Mouse (Mus musculus): ENCODE data around the gene Il17rc. TPM values are rescaled to one million over a fixed set of nuclear protein-coding genes. Genes with fewer than 3 reads are reported as not detected.

Il17rc gene
- total RNA-seq (2023), result 0.35 TPM

DNA sequence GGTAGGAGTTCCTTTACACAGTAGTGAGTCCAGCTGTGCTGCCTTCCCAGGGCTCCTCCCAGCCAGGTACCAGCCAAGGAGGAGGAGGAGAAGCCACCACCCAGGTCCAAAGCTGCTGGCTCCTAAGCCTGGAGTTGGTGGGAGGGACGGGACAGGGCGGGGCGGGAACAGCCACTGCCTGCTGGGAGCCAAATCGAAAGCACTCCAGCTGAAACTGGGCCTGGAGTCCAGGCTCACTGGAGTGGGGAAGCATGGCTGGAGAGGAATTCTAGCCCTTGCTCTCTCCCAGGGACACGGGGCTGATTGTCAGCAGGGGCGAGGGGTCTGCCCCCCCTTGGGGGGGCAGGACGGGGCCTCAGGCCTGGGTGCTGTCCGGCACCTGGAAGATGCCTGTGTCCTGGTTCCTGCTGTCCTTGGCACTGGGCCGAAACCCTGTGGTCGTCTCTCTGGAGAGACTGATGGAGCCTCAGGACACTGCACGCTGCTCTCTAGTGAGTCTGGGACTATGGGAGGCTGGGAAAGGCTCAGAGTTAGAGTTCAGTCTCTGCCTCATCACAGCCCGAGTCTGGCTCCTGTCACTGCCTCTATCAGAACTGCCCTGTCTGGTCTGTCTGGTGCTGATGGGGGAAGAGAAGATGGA is at the start of gene Il17rc:
Il17rc (plus strand) TSS at position 131 of the 640 bp plus-strand sequence.

DNA sequence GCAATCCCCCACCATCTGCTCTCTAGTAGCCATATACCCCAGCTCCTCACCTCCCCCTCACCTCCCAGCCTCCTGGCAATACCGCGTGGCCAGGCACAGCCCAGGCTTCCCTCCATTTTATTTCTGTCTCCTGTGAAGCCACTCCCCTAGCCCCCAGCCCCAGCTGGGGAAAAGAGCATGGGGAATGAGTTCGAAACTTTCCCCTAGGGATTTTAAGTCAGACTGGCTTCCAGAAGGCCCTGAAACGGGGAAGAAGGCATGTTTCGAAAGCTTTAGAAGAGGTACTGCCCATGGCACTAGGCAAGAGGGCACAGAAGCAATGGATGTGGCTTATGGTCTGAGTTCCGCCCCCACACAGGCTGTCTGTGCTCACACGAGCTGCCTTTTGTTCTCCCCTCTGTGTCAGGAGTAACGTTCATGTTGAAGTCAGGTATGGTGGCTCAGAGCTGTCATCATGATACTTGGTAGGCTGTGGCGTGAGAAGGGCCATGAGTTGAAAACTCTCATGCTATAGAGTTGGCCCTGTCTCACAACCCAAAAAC is 35.5 kb upstream of the Il17rc start, which contains the start of gene Cidec:
Cidec (minus strand) TSS at position 97 of the 542 bp plus-strand sequence.

DNA sequence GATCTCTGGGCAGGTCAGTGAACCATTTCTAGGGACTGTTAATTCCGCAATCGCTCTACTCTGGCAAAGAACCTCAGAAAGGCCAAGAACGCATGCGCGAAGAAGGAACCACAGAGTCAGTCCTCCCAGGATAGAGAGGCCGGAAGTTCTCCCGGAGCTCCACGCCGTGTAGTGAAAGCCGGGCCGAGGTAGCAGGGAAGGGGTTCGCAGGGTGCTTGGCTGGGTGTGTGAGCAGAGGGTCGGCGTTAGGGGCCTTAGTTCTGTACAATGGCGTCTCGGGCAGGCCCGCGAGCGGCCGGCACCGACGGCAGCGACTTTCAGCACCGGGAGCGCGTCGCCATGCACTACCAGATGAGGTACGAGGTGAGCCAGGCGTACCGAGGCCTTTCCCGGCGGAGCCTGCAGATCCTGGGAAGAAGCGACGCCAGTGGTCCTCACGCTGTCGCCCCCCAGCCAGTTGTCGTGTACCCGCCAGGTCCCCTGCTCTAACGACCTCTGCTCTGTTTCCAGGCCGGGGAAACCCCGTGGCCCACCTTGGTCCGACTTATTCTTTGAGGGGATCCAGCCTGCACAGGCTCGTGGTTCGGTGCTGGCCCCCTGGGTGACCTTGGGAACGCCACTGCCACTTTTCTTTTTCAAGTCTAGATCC is 28.7 kb upstream of the Il17rc start, which contains the start of gene Jagn1:
Jagn1 (plus strand) TSS at position 128 of the 649 bp plus-strand sequence.

DNA sequence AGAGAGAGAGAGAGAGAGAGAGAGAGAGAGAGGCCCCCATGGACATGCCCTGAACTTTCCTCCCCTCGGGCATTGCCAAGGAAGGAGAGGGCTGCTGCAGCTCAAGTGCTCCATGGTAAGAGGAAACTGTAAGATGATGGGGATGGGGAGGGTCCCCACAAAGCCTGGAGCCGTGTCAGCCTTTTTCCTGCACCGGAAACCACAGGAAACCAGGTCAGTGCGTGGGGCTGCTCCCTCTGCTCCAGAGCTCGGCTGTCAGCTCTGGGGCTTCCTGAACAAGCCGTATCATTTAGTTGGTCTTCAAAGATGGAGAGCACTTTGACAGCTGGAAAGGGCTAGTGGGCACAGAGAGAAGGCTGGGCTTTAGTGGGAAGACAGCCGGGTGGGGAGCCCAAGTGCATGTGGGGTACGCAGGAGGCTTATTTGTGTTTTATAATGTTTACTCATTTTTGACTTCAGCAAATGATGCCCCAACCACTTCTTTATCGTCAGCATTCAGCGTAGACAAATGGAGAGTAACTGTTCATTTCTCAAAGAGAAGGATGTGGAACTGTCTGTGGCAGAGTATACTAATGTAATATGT is 13.2 kb upstream of the Il17rc start, which contains the start of gene Il17re:
Il17re (plus strand) TSS at position 533 of the 583 bp plus-strand sequence.

DNA sequence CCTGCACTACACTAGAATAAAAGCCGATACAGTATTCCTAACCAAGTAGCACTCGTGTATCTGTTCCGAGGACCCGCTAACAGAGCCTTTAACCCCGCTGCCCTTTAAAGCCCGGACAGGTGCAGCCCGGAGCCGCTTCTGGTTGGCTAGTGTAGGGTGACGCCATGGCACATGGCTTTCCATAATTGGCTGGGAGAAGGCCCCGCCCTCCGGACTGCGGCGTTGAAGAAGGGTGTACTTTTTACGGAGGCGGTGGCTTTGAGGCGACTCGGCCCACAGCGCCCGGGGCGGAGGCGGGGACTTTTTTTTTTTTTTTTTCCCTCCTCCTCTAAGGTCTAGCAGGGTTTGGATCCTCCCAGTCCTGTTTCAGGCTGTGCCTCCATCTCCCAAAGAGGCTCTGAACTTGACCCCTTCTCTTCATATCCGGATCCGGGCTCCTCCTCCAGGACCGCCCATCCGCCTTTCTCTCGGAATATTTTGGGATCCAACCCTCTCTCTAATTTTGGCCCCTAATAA is 11.9 kb downstream of the Il17rc start, which contains the start of gene Creld1:
Creld1 (plus strand) TSS at position 198 of the 516 bp plus-strand sequence.

DNA sequence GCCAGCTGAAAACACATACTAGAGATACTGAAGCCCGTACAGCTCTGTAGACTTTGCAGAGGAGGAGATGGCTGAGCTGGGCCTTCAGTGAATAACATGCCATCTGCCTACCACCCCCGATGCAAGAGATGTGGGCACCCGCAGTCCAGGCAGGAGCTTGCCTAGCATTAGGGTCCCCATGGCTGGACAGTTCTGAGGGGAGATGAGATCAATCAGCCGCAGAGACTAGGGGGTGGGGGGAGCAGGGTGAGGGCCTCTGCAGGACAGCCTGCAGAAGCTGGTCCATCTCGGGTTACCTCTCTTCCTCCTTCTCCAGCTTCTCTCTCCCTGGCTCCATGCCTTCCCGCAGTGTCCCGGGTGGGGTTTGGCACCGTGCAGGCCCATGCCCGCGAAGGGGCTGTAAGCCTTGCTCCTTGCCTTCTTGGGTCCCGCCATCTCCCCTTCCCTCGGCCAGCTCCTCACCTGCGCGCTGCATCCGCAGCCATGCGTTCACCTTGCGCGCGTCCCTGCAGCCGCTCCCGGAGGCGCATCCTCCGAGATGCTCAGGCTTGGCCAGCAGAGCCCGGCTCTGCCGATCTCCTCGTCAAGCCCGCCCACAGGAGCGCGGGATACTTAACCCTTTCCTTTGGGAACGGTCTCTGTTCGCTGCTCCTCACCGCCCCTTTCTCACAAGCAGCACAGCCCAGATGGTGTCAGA is 30.3 kb downstream of the Il17rc start, which contains the start of gene Prrt3:
Prrt3 (minus strand) TSS at position 544 of the 697 bp plus-strand sequence.

DNA sequence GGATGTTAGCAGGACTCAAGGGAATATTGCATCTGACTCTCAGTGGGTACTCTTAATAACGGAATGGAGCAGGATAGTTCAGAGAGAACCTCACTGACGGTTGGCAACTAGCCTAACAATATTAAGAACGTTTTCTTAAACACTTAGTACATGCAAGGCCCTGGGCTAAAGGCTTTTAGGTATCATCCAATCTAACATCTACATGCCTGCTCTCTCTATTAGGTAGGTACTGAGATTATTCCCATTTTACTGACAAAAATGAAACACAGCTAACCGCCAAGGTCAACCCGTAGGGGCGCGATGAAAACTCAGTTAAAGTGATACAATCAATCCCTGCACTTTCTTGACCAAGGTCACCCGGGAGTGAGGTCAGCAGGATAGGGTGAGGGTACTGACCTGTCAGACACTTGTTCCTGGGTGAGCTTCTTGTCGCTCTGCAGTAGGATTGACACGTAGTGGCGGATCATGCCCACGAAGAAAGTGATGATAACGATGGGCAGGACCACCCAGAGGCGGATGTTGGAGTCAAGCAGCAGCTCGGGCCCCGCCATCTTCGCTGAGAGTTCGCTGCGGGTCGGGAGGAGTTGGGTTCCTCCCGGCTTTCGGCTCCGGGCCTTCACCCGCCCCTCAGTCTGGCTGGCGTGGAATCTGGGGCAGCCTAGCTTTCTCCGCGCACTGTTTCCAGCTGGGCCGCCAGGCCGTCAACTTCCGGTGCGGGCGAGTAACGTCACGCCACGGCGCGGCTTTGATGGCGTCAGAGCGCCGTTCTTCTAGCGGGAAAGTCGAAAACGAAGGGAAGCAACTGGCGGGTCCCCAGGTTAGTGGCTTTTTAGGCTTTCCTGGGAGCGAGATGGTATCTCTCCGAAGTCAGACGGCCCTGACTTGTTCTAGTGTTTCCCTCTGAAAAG is 60.0 kb downstream of the Il17rc start, which contains the start of the genes Emc3 and Fancd2:
Emc3 (minus strand) TSS at position 721 of the 908 bp plus-strand sequence.
Fancd2 (plus strand) TSS at position 751 of the 908 bp plus-strand sequence.

Other genes with a start within 250 kb of the Il17rc start
- gene Mtmr14, start 233.6 kb upstream of the Il17rc start, total RNA-seq (2023), result 34.8 TPM
- 2.9 TPM for gene Cpne9, start 189.1 kb upstream of the Il17rc start, total RNA-seq (2023)
- 75.3 TPM for gene Brpf1, start 164.3 kb upstream of the Il17rc start, total RNA-seq (2023)
- gene Ogg1, start 144.5 kb upstream of the Il17rc start, total RNA-seq (2023), result 9.0 TPM
- gene Camk1, start 127.4 kb upstream of the Il17rc start, total RNA-seq (2023), result 0.47 TPM
- 29.1 TPM for gene Tada3, start 93.5 kb upstream of the Il17rc start, total RNA-seq (2023)
- gene Arpc4, start 93.3 kb upstream of the Il17rc start, total RNA-seq (2023), result 232 TPM
- 58.3 TPM for gene Ttll3, start 82.2 kb upstream of the Il17rc start, total RNA-seq (2023)
- 10.6 TPM for gene Rpusd3, start 52.1 kb upstream of the Il17rc start, total RNA-seq (2023)
- gene Cidec, start 35.7 kb upstream of the Il17rc start, total RNA-seq (2023), result not detected
- 18.3 TPM for gene Jagn1, start 28.9 kb upstream of the Il17rc start, total RNA-seq (2023)
- gene Il17re, start 12.9 kb upstream of the Il17rc start, total RNA-seq (2023), result 0.71 TPM
- 10.8 TPM for gene Creld1, start 11.9 kb downstream of the Il17rc start, total RNA-seq (2023)
- gene Prrt3, start 30.5 kb downstream of the Il17rc start, total RNA-seq (2023), result 0.35 TPM
- 65.7 TPM for gene Emc3, start 60.2 kb downstream of the Il17rc start, total RNA-seq (2023)
- 0.80 TPM for gene Fancd2, start 60.3 kb downstream of the Il17rc start, total RNA-seq (2023)
- not detected for gene Fancd2os, start 129.3 kb downstream of the Il17rc start, total RNA-seq (2023)
- 91.9 TPM for gene Brk1, start 133.3 kb downstream of the Il17rc start, total RNA-seq (2023)
- 19.3 TPM for gene Vhl, start 152.5 kb downstream of the Il17rc start, total RNA-seq (2023)
- 57.6 TPM for gene Irak2, start 167.0 kb downstream of the Il17rc start, total RNA-seq (2023)
- gene Tatdn2, start 225.6 kb downstream of the Il17rc start, total RNA-seq (2023), result 244 TPM
- 1.2 TPM for gene Ghrl, start 248.5 kb downstream of the Il17rc start, total RNA-seq (2023)

Data from CD4-positive naive resting alpha-beta T cell, adult 57 days (primary cell).